Mouse (Mus musculus): ENCODE results near the gene Psmd9.

- TF ChIP-seq CTCF (IDR thresholded peaks at IDR 0.05; ENCODE audit: extremely low read depth, insufficient read length, insufficient replicate concordance, low read depth, low read length) (no peak), POLR2A (IDR thresholded peaks at IDR 0.05; ENCODE audit: low read depth, low read length) (no peak)
Observed at GRCm38 (mm10) chr5:123125638-123126406, 43.4 kb upstream of the Psmd9 start.

Data from small intestine, adult 2 months (tissue).